Mouse (Mus musculus): ENCODE measurements around the gene Plppr5. TPM values are rescaled to one million over a fixed set of nuclear protein-coding genes. Genes with fewer than 3 reads are reported as not detected.

The Plppr5 gene
- total and polyA plus RNA-seq, 2 experiments from 2014 or later, result 11.7 to 20.6 TPM

DNA sequence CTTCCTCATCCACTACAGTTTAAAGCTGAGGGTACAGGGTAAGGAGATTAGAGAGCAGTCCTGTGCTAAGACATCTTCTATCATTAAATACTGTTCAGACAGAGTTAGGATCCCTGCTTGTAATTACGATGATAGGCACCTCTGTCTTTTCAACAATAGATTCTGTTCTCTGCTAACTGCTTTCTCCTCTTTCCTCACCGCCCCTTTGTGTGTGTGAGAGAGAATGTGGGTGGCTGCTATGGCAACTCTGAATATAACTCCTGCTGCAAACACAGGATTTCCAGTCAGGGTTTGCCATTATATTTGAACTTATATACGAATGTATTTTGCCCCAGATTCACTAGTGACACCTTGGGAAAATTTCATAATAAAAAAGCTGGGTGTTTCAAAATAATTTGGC lies 54.2 kb downstream of the Plppr5 start:
- H3K27ac ChIP-seq, result no peak overlapping the region
- DNase-seq (ENCODE audit: low spot score), result peak; percentile 38
- TF ChIP-seq CTCF (IDR thresholded peaks at IDR 0.05; ENCODE audit: low read depth), result no peak
- no peaks in the 10 kb centered on the region for H3K27me3 ChIP-seq (ENCODE audit: insufficient read depth, low read length)
- no peak overlapping the region for H3K4me2 ChIP-seq (ENCODE audit: low read depth, low read length)
- no peaks in the 10 kb centered on the region for H3K4me1 ChIP-seq (ENCODE audit: insufficient read depth, low read length)
- 16% methylated on average over 3 of the region's 3 CpGs for WGBS
- no peaks in the 10 kb centered on the region for H3K36me3 ChIP-seq (ENCODE audit: insufficient read depth, low read length)
- no peak overlapping the region for H3K4me3 ChIP-seq (ENCODE audit: low read length)
- no peak overlapping the region for H3K9ac ChIP-seq (replicated peaks; ENCODE audit: low read length)
- ATAC-seq, result 0 out of 2 replicates have a peak, but pooled peaks have one; percentile 21
- H3K9me3 ChIP-seq (ENCODE audit: low read length), result no peaks in the 10 kb centered on the region

DNA sequence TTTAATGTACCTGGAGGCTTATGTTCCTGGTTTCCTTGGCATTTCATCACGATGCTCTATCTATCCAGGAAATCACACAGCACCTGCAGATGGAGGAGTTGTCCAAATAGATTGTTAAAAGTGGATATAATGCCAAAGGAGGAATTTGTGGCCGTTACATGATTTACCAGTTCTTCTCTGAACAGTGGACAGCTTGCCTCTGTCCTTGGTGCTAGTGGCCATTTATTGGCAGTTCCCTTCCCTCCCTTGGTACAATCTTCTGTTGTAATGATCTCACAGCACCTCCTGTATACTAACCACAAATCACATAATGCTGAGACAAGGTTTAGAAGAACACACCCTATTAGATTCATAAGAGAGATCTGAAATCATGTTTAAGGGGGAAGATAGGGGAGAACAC lies 55.7 kb downstream of the Plppr5 start:
- DNase-seq (ENCODE audit: low spot score), result no peak
- Histone ChIP-seq H3K4me2 (ENCODE audit: low read depth, low read length) (no peak overlapping the region), H3K27ac (no peak overlapping the region), H3K36me3 (ENCODE audit: insufficient read depth, low read length) (no peaks in the 10 kb centered on the region), H3K9me3 (ENCODE audit: low read length) (no peaks in the 10 kb centered on the region), H3K4me1 (ENCODE audit: insufficient read depth, low read length) (no peaks in the 10 kb centered on the region), H3K9ac (replicated peaks; ENCODE audit: low read length) (no peak overlapping the region), H3K4me3 (ENCODE audit: low read length) (no peak overlapping the region), H3K27me3 (ENCODE audit: insufficient read depth, low read length) (no peaks in the 10 kb centered on the region)
- 69% methylated on average over 2 of the region's 2 CpGs for WGBS
- no peak for TF ChIP-seq CTCF (IDR thresholded peaks at IDR 0.05; ENCODE audit: low read depth)
- ATAC-seq, result no peak

DNA sequence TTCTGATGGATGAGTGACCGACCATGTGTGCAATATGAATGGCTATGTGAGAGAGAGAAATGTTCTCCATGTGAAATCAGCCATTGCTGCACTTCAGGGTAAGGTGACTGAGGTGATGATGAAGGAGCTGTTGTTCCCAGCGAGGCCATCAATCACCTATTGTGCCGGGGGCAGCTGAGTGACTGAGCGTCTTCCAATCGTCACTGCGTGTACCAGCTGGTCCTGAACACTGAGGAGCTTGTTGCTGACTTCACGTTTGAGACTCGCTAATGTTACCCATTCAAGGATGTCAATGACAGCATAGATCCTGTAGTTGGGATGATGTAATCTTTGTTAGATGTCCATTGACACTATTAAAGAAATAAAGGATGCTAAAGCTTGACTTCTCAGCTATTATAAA lies 74.0 kb downstream of the Plppr5 start:
- DNase-seq (ENCODE audit: low spot score) (peak; percentile 23), ATAC-seq (peak; percentile 47; the same call in 1 of the 2 replicates)
- TF ChIP-seq CTCF (IDR thresholded peaks at IDR 0.05; ENCODE audit: low read depth), result no peak
- Histone ChIP-seq H3K27me3 (ENCODE audit: insufficient read depth, low read length) (no peaks in the 10 kb centered on the region), H3K4me2 (ENCODE audit: low read depth, low read length) (no peak overlapping the region), H3K36me3 (ENCODE audit: insufficient read depth, low read length) (no peaks in the 10 kb centered on the region), H3K4me3 (ENCODE audit: low read length) (no peak overlapping the region), H3K27ac (no peak overlapping the region), H3K9me3 (ENCODE audit: low read length) (no peaks in the 10 kb centered on the region), H3K4me1 (ENCODE audit: insufficient read depth, low read length) (no peaks in the 10 kb centered on the region), H3K9ac (replicated peaks; ENCODE audit: low read length) (no peak overlapping the region)
- 45% methylated on average over 8 of the region's 8 CpGs for WGBS

DNA sequence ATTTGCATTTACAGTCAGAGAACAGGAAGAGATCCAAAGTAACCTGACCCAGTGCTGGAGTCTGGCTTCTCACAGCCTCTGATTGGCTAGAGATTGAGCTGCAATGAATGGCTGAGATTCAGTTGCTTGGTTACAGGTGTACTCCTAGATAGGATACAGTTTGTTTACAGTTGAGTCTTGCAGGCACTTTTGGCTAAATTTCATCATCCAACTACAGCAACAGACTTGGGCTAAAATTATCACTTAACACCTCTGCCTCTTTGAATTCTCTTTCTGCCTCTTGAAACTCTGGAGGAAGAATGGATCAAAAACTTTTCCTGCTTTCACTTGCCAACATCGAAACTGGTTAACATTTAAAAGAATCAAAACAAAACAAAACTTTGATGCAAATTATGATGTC lies 89.7 kb downstream of the Plppr5 start:
- 54% methylated on average over 1 of the region's 1 CpGs for WGBS
- TF ChIP-seq CTCF (IDR thresholded peaks at IDR 0.05; ENCODE audit: low read depth), result no peak

DNA sequence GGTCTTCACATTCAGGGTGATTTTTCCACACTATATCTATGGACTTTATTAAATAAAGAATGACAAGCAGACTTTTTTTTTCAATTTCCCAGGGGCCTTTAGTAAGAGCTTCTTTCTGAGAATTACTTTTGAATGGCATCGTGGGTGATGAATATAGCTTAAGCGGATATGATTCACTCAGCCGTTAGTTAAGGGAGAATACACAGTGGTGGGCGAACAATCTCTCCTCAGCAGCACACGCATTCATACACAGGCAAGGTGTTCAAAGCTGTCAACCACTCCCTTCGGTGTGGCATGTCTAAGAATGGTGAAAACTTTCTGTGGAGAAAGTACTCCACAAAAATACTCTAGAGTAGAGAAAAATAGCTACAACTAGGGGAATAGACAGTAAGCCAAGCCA lies 104.6 kb downstream of the Plppr5 start:
- no peak overlapping the region for H3K9ac ChIP-seq (replicated peaks; ENCODE audit: low read length)
- no peak overlapping the region for H3K4me3 ChIP-seq (ENCODE audit: low read length)
- no peak overlapping the region for H3K27ac ChIP-seq
- no peaks in the 10 kb centered on the region for H3K4me1 ChIP-seq (ENCODE audit: insufficient read depth, low read length)
- no peak for TF ChIP-seq CTCF (IDR thresholded peaks at IDR 0.05; ENCODE audit: low read depth)
- no peaks in the 10 kb centered on the region for H3K27me3 ChIP-seq (ENCODE audit: insufficient read depth, low read length)
- no peaks in the 10 kb centered on the region for H3K9me3 ChIP-seq (ENCODE audit: low read length)
- H3K36me3 ChIP-seq (ENCODE audit: insufficient read depth, low read length), result no peaks in the 10 kb centered on the region
- DNase-seq (ENCODE audit: low spot score) (no peak), ATAC-seq (no peak)
- WGBS, result 85% methylated on average over 6 of the region's 6 CpGs
- no peak overlapping the region for H3K4me2 ChIP-seq (ENCODE audit: low read depth, low read length)

More for the DNA sequence above, 89.7 kb downstream of the Plppr5 start:
- ATAC-seq, result no peak
- no peak for DNase-seq (ENCODE audit: low spot score)
- Histone ChIP-seq H3K27ac (no peak overlapping the region), H3K9ac (replicated peaks; ENCODE audit: low read length) (no peak overlapping the region), H3K4me1 (ENCODE audit: insufficient read depth, low read length) (no peaks in the 10 kb centered on the region), H3K4me3 (ENCODE audit: low read length) (no peak overlapping the region), H3K9me3 (ENCODE audit: low read length) (no peaks in the 10 kb centered on the region), H3K36me3 (ENCODE audit: insufficient read depth, low read length) (no peaks in the 10 kb centered on the region), H3K27me3 (ENCODE audit: insufficient read depth, low read length) (no peaks in the 10 kb centered on the region), H3K4me2 (ENCODE audit: low read depth, low read length) (no peak overlapping the region)

DNA sequence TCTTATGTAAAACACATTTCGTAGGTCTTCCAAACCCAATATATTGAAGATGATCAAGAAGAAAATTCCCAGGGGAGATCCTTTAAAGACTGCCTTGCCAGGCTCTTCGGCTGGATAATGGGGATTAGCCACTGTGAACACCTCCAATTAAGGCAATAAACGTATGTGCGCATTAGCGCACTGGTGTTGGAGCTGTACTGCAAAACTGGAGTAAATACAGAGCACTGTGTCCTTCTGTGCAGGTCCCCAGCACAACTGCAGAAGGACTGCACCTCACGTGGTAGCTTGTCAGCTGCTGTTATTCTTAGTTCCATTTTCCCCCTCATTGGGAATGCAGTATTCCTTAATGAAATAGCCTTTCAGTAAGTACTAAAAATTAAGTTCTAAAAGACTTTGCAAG lies 110.0 kb downstream of the Plppr5 start:
- Histone ChIP-seq H3K27me3 (ENCODE audit: insufficient read depth, low read length) (no peaks in the 10 kb centered on the region), H3K9me3 (ENCODE audit: low read length) (no peaks in the 10 kb centered on the region), H3K4me3 (ENCODE audit: low read length) (no peak overlapping the region), H3K4me2 (ENCODE audit: low read depth, low read length) (no peak overlapping the region), H3K27ac (no peak overlapping the region), H3K4me1 (ENCODE audit: insufficient read depth, low read length) (no peaks in the 10 kb centered on the region), H3K9ac (replicated peaks; ENCODE audit: low read length) (no peak overlapping the region), H3K36me3 (ENCODE audit: insufficient read depth, low read length) (no peaks in the 10 kb centered on the region)
- WGBS, result 78% methylated on average over 6 of the region's 6 CpGs
- DNase-seq (ENCODE audit: low spot score), result no peak
- no peak for ATAC-seq
- TF ChIP-seq CTCF (IDR thresholded peaks at IDR 0.05; ENCODE audit: low read depth), result no peak

DNA sequence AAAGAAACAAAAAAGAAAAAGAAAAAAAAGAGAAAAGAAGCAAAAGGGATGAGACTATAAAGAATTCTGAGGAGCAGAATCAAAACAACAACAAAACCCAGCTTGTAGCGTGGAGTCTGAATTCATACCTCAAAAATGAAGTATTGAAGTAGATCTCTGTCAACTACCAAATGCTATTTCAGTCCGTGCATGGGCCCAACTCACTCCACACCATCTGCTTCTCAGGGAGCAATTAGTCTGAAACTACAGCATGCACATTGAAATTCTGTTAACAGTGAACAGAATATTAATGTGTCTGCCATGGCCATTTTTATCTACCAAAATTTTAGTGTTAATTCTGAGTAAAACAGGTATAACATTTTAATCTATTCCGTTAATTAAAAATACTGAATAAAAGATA lies 111.4 kb downstream of the Plppr5 start:
- 88% methylated on average over 3 of the region's 3 CpGs for WGBS
- no peak for TF ChIP-seq CTCF (IDR thresholded peaks at IDR 0.05; ENCODE audit: low read depth)
- Histone ChIP-seq H3K9ac (replicated peaks; ENCODE audit: low read length) (no peak overlapping the region), H3K36me3 (ENCODE audit: insufficient read depth, low read length) (no peaks in the 10 kb centered on the region), H3K27ac (no peak overlapping the region), H3K9me3 (ENCODE audit: low read length) (no peaks in the 10 kb centered on the region), H3K4me3 (ENCODE audit: low read length) (no peak overlapping the region), H3K27me3 (ENCODE audit: insufficient read depth, low read length) (no peaks in the 10 kb centered on the region), H3K4me2 (ENCODE audit: low read depth, low read length) (no peak overlapping the region), H3K4me1 (ENCODE audit: insufficient read depth, low read length) (no peaks in the 10 kb centered on the region)
- DNase-seq (ENCODE audit: low spot score) (no peak), ATAC-seq (no peak)
